Mouse (Mus musculus) pancreas, adult 10 weeks (tissue): ENCODE results near the gene Rab2b. TPM values are rescaled to one million over a fixed set of nuclear protein-coding genes. Genes with fewer than 3 reads are reported as not detected.

ENCODE experiments used
- polyA plus RNA-seq: library from polyadenylated mRNA; stranded (reverse); fragments of 350-450 nt; fragmentation: Illumina TruSeq; extraction: RNeasy Lipid Tissue Mini Kit (QIAGEN cat#74804); gene quantifications from one replicate; pipeline ENCODE4 v1.2.3, GENCODE M21; 2015; ENCODE audit warnings: low read depth, low replicate concordance; ENCODE audit not compliant: insufficient read depth

Rab2b gene
- 3.7 TPM for polyA plus RNA-seq

DNA sequence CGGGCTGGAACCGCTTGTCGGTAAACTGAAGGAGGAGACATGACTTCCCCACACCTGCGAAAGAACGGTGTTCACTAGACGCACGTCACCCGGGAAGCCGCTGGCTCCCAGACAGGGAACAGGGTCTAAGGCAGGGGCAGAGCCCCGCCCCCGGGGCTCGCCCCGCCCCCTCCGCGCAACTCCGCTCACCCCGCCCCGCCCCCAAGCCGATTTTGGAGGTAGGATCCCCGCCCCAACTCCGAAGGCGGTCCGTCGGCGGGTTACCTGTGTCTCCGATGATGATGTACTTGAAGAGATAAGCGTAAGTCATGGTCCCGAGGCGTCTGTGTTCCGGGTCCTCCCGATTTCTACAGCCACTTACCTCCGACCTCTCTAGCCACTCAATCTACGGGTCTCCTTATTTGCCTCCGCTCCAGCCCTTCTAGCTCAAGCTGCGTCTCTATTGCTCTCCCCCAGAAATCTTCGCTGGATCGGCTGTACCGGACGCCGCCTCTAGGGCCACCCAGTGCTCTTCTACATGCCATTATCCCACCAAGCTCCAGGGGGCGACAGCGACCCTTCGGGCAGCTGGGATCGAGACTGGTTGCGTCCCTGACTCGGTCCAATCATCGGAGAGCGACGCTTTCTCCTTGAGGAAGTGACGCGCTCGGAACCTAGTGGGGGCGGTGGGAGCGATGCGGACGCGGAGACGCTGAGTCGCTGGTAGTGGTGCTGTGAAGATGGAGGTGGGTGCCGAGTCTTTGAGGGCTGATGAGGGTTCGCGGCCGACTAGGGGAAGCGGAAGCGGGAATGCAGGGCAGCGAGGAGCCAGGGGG, at the start of gene Rab2b, which contains the start of gene Tox4:
TSS of gene Rab2b (minus strand) at position 614 of the 815 bp plus-strand sequence.
TSS of gene Tox4 (plus strand) at position 215 of the 815 bp plus-strand sequence.

DNA sequence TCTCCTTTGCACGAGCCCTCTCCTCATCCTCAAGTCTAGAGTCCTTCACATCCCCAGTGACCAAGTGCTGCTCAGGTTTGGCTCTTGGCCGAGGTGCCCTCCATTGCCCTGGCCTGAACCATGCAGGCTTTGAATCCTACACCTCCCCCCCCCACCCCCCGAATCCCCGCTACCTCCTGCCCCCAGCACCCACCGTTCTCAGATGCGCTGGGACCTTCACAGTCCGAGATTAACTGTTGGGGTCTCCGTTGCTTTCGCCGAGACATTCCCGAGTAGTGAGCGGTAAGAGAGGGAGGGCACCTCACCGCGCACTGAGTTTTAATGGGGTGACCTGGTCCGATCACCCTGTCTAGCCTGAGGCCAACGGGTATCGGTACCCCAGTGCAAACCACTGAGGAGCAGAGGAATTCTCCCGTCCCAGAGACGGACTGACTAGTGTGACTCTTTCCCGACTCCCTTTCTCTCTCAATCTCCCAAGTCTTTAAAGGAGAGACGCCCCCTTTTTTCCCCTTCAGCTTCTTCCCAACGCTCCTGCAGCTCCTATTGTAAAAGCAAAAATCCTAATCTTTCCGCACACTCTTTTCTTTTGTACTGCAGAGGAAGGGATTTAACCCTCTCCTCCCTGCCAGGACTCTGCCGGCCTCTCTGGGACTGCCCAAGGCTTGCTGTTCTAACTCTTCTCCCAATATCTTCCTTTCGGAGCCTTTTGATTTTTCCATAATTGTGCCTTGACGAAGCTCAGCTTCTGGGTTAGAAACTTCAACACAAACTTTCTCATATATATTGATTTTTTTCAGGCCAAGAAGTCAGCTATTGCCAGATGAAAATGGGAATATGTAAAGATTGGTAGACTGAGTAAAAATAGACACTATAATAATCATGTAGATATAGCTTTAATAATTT, 48.8 kb upstream of the Rab2b start, which contains the start of gene Sall2:
TSS of gene Sall2 (minus strand) at position 853 of the 903 bp plus-strand sequence.

DNA sequence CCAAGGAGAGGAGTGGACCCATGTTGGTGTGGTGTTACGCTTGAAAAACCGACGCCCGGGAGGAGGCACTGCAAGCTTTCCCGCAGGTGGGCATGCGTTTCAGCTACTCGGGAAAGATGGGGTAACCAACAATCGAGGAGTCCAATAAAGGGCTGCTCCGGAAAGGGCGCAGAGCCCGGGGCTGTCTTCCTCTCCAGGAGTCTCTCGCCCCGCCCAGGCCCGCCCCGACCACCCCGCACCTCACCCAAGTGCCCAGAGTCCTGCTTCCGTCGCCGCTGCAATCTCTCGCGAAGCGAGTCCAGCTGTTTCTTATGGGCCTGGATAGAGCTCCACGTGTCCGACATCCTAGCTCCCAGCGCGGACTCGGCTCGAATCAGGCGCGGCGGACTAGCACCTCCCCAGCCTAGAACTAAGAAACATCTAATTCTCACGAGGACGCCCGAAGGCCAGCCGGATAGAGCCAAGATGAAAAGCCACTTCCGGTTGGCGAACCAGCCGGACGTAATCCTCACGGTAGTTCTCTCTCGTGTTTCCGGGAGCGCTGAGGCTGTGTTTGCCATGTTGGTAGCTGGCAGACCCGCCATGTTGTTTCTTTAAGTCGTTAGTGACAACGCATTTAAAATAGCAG, 25.4 kb upstream of the Rab2b start, which contains the start of gene Mettl3:
TSS of gene Mettl3 (minus strand) at position 485 of the 628 bp plus-strand sequence.

DNA sequence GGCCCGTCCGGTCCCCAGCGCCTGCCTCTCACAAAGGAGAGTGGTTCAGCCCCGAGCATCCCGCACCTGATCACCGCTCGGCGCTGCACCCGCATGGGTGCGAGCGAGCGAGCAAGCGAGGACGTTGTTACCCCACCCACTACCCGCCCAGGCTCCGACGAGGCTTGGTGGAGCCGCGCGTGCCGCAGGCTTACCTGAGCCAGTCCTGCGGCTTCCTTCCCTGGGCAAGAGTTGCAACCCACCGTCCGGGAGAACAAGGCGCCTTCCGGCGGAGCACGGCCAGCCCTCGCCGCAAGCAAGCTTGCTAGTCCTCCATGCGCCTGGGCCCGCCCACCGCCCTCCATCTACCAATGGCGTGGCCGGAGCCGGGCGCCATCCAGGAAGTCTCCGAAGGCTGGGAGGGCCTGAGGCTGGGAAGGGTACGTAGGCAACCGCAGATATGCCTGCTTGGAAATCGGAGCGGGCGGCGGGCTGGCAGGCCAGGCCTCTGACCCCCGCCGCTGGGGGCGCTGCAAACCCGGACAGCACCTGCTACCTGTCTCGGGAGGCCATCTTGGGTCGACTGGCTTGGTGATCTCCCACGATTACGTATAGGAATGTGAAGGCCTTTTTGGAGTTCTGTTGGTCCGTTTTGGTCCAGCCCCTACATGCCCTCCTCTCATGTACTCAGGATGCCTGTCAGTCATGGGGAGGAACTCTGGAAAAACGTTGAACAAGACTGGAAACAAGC, 21.7 kb downstream of the Rab2b start, which contains the start of gene Chd8:
TSS of gene Chd8 (minus strand) at position 297 of the 730 bp plus-strand sequence.

Other genes starting within 250 kb of the Rab2b start
- not detected for gene Olfr221, start 237.1 kb downstream of the Rab2b start, polyA plus RNA-seq
- gene Hnrnpc, start 175.5 kb downstream of the Rab2b start, polyA plus RNA-seq, result 41.8 TPM
- 8.4 TPM for gene Rpgrip1, start 168.8 kb downstream of the Rab2b start, polyA plus RNA-seq
- gene Supt16, start 82.1 kb downstream of the Rab2b start, polyA plus RNA-seq, result 8.1 TPM
- 13.8 TPM for gene Chd8, start 21.8 kb downstream of the Rab2b start, polyA plus RNA-seq
- gene Tox4, start 399 bp downstream of the Rab2b start, polyA plus RNA-seq, result 5.0 TPM
- 17.2 TPM for gene Mettl3, start 25.6 kb upstream of the Rab2b start, polyA plus RNA-seq
- gene Sall2, start 49.2 kb upstream of the Rab2b start, polyA plus RNA-seq, result 1.2 TPM
- not detected for gene Olfr1513, start 76.9 kb upstream of the Rab2b start, polyA plus RNA-seq
- gene Olfr1512, start 99.6 kb upstream of the Rab2b start, polyA plus RNA-seq, result not detected
- gene Olfr1511, start 117.8 kb upstream of the Rab2b start, polyA plus RNA-seq, result not detected
- gene Olfr1510, start 134.8 kb upstream of the Rab2b start, polyA plus RNA-seq, result not detected
- not detected for gene Olfr1509, start 163.4 kb upstream of the Rab2b start, polyA plus RNA-seq
- gene Olfr1508, start 187.9 kb upstream of the Rab2b start, polyA plus RNA-seq, result not detected
- gene Olfr1507, start 216.2 kb upstream of the Rab2b start, polyA plus RNA-seq, result not detected